Mouse (Mus musculus) midbrain, embryonic 14.5 days (tissue): ENCODE measurements around the gene Spout1. TPM values are rescaled to one million over a fixed set of nuclear protein-coding genes. Genes with fewer than 3 reads are reported as not detected.
A peak's percentile ranks its signal among the peaks of the same experiment; 100 is the strongest.
"Not testable (repeated sequence)": the region's sequence is repeated elsewhere in the genome, so short reads cannot be mapped to it uniquely, and the experiment has no call there.

Source experiments
- ATAC-seq: fragments of 200-750 bp; cut with Nextera tagmentation; 2 replicates; pipeline ENCODE4 v1.8.0; 2017; ENCODE audit warnings: moderate number of reproducible peaks, moderate library complexity; ENCODE audit not compliant: low FRiP score, low TSS enrichment
- DNase-seq: peaks from one replicate; pipeline ENCODE4 v3.0.0-alpha.2; 2015
- H3K27ac ChIP-seq: fragments of 300-500 bp; sonication (generic); replicated peaks from 2 replicates; pipeline ENCODE4 v1.5.1; 2014; ENCODE audit warnings: mild to moderate bottlenecking, low read depth, low read length, moderate library complexity
- H3K27me3 ChIP-seq: fragments of 300-500 bp; sonication (generic); 2 replicates; pipeline ENCODE4 v1.6.1; 2014; ENCODE audit warnings: low read length, control low read depth, mixed read lengths; ENCODE audit not compliant: control insufficient read depth, insufficient read depth
- H3K36me3 ChIP-seq: fragments of 300-500 bp; sonication (generic); 2 replicates; pipeline ENCODE4 v1.6.1; 2014; ENCODE audit warnings: low read length, control low read depth; ENCODE audit not compliant: control insufficient read depth, insufficient read depth
- H3K4me1 ChIP-seq: fragments of 300-500 bp; sonication (generic); 2 replicates; pipeline ENCODE4 v1.6.1; 2014; ENCODE audit warnings: mild to moderate bottlenecking, antibody characterized with exemption, low read length, control low read depth; ENCODE audit not compliant: control insufficient read depth, insufficient read depth
- H3K4me2 ChIP-seq: fragments of 300-500 bp; sonication (generic); 2 replicates; pipeline ENCODE4 v1.6.1; 2014; ENCODE audit warnings: mild to moderate bottlenecking, low read length, moderate library complexity
- H3K4me3 ChIP-seq: fragments of 300-500 bp; sonication (generic); replicated peaks from 2 replicates; pipeline ENCODE4 v1.5.1; 2014; ENCODE audit warnings: low read depth, low read length
- H3K9ac ChIP-seq: fragments of 300-500 bp; sonication (generic); replicated peaks from 2 replicates; pipeline ENCODE4 v1.6.1; 2014; ENCODE audit warnings: mild to moderate bottlenecking, low read length, moderate library complexity
- H3K9me3 ChIP-seq: fragments of 300-500 bp; sonication (generic); 2 replicates; pipeline ENCODE4 v1.6.1; 2016; ENCODE audit warnings: low read length, control low read depth, mixed read lengths; ENCODE audit not compliant: control insufficient read depth
- WGBS: fragments of 180-500 bp; shearing (Covaris S2); extraction: QIAGEN DNeasy Blood & Tissue Kit; methylation state at CpG from one replicate; pipeline ENCODE4 v1.1.7; 2014; 5-methylcytosine and 5-hydroxymethylcytosine counted together
- polyA plus RNA-seq: library from polyadenylated mRNA; unstranded; fragments of >200 nt; fragmentation: Nextera tagmentation; extraction: Ambion mirVana; gene quantifications from 2 replicates; pipeline ENCODE4 v1.2.1, GENCODE M21; 2014

Gene Spout1
- polyA plus RNA-seq, 1 experiment from 2014 or later = 52.8 TPM

GRCm38 (mm10) chr2:30191790-30192580 lies 13.7 kb upstream of the Spout1 start:
- Histone ChIP-seq H3K4me1 (no peaks in the 10 kb centered on the region), H3K9ac (no peak overlapping the region), H3K27ac (no peak overlapping the region), H3K36me3 (no peaks in the 10 kb centered on the region), H3K9me3 (no peaks in the 10 kb centered on the region), H3K4me3 (no peak overlapping the region), H3K4me2 (no peak overlapping the region), H3K27me3 (no peaks in the 10 kb centered on the region)
- ATAC-seq = no peak
- WGBS = 93% methylated on average over 12 of the region's 12 CpGs
- no peak for DNase-seq

GRCm38 (mm10) chr2:30185681-30186080 lies 7.4 kb upstream of the Spout1 start:
- Histone ChIP-seq H3K4me1 (no peaks in the 10 kb centered on the region), H3K9ac (no peak overlapping the region), H3K4me3 (no peak overlapping the region), H3K4me2 (no peak overlapping the region), H3K9me3 (no peaks in the 10 kb centered on the region), H3K27me3 (no peaks in the 10 kb centered on the region), H3K27ac (no peak overlapping the region), H3K36me3 (0 out of 2 replicates have a peak, but pooled peaks cover 9% of the 10 kb centered on the region)
- ATAC-seq (no peak), DNase-seq (no peak)
- WGBS = 79% methylated on average over 3 of the region's 3 CpGs

GRCm38 (mm10) chr2:30185276-30185675 lies 7.0 kb upstream of the Spout1 start:
- no peak overlapping the region for H3K9ac ChIP-seq
- ATAC-seq = no peak
- DNase-seq = no peak
- H3K4me1 ChIP-seq = no peaks in the 10 kb centered on the region
- H3K27ac ChIP-seq = no peak overlapping the region
- no peak overlapping the region for H3K4me3 ChIP-seq
- no peaks in the 10 kb centered on the region for H3K9me3 ChIP-seq
- H3K27me3 ChIP-seq = no peaks in the 10 kb centered on the region
- no peak overlapping the region for H3K4me2 ChIP-seq
- 0 out of 2 replicates have a peak, but pooled peaks cover 9% of the 10 kb centered on the region for H3K36me3 ChIP-seq
- WGBS = 93% methylated on average over 6 of the region's 6 CpGs

- no peaks in the 10 kb centered on the region for H3K9me3 ChIP-seq
- H3K9ac ChIP-seq = no peak overlapping the region
- H3K36me3 ChIP-seq = 0 out of 2 replicates have a peak, but pooled peaks cover 9% of the 10 kb centered on the region
- no peak overlapping the region for H3K4me2 ChIP-seq
- H3K4me1 ChIP-seq = no peaks in the 10 kb centered on the region
- H3K4me3 ChIP-seq = no peak overlapping the region
- ATAC-seq (no peak), DNase-seq (no peak)
- H3K27ac ChIP-seq = no peak overlapping the region
- WGBS = 74% methylated on average over 3 of the region's 3 CpGs
- H3K27me3 ChIP-seq = no peaks in the 10 kb centered on the region
These were observed 5.5 kb upstream of the Spout1 start for GRCm38 (mm10) chr2:30183721-30184120.

- Histone ChIP-seq H3K27me3 (no peaks in the 10 kb centered on the region), H3K9ac (no peak overlapping the region), H3K36me3 (0 out of 2 replicates have a peak, but pooled peaks cover 9% of the 10 kb centered on the region), H3K9me3 (no peaks in the 10 kb centered on the region), H3K4me1 (peaks cover 4% of the 10 kb centered on the region), H3K4me3 (no peak overlapping the region), H3K27ac (no peak overlapping the region), H3K4me2 (no peak overlapping the region)
- DNase-seq = no peak
- WGBS = 84% methylated on average over 2 of the region's 2 CpGs
- ATAC-seq = no peak
These were observed 4.2 kb upstream of the Spout1 start for GRCm38 (mm10) chr2:30182424-30182823.

- H3K9me3 ChIP-seq, H3K27ac ChIP-seq, H3K9ac ChIP-seq, H3K4me1 ChIP-seq, H3K27me3 ChIP-seq, DNase-seq: not testable (repeated sequence)
- 43% methylated on average over 7 of the region's 7 CpGs for WGBS
- peak overlapping the region; percentile 88 for H3K4me2 ChIP-seq
- 0 out of 2 replicates have a peak, but pooled peaks have one; percentile 7 for ATAC-seq
- H3K4me3 ChIP-seq = peak overlapping the region; percentile 71
- peaks cover 29% of the 10 kb centered on the region for H3K36me3 ChIP-seq
These were observed 452 bp upstream of the Spout1 start for GRCm38 (mm10) chr2:30178711-30179110.

- Histone ChIP-seq H3K9ac (no peak overlapping the region), H3K4me1 (peaks cover 12% of the 10 kb centered on the region), H3K27me3 (no peaks in the 10 kb centered on the region), H3K4me2 (no peak overlapping the region), H3K4me3 (no peak overlapping the region), H3K27ac (no peak overlapping the region), H3K9me3 (no peaks in the 10 kb centered on the region), H3K36me3 (peaks cover 39% of the 10 kb centered on the region)
- DNase-seq = no peak
- no peak for ATAC-seq
- 100% methylated on average over 2 of the region's 2 CpGs for whole genome bisulfite sequencing
These were observed 1.7 kb downstream of the Spout1 start for GRCm38 (mm10) chr2:30176561-30176960.

- H3K4me1 ChIP-seq = peaks cover 12% of the 10 kb centered on the region
- no peak overlapping the region for H3K27ac ChIP-seq
- DNase-seq = no peak
- no peaks in the 10 kb centered on the region for H3K9me3 ChIP-seq
- H3K4me2 ChIP-seq = no peak overlapping the region
- peaks cover 39% of the 10 kb centered on the region for H3K36me3 ChIP-seq
- WGBS = 88% methylated on average over 8 of the region's 8 CpGs
- no peak overlapping the region for H3K4me3 ChIP-seq
- H3K9ac ChIP-seq = no peak overlapping the region
- no peak for ATAC-seq
- H3K27me3 ChIP-seq = no peaks in the 10 kb centered on the region
These were observed 2.4 kb downstream of the Spout1 start for GRCm38 (mm10) chr2:30175897-30176296.
